Mouse (Mus musculus) gastrocnemius, adult 2 months (tissue): ENCODE results near the gene Pnpo. TPM values are rescaled to one million over a fixed set of nuclear protein-coding genes. Genes with fewer than 3 reads are reported as not detected.
A peak's percentile ranks its signal among the peaks of the same experiment; 100 is the strongest.

ENCODE experiments used
- DNase-seq: peaks from one replicate; pipeline ENCODE4 v3.0.0; 2022
- H3K27ac ChIP-seq: fragments of 200-600 bp; 2 replicates; pipeline ENCODE4 v1.8.1; 2022; ENCODE audit warnings: mild to moderate bottlenecking
- H3K4me3 ChIP-seq: fragments of 200-600 bp; 2 replicates; pipeline ENCODE4 v1.8.1; 2022; ENCODE audit warnings: mild to moderate bottlenecking, moderate library complexity
- CTCF ChIP-seq: fragments of 200-600 bp; IDR thresholded peaks from 2 replicates; pipeline ENCODE4 v1.8.1; 2022; ENCODE audit warnings: antibody characterized with exemption, mild to moderate bottlenecking, moderate library complexity
- intact Hi-C: fragments of 180-260 bp; cut with DNase I; formaldehyde crosslinking; loops from one replicate; pipeline ENCODE4 v1.15.1; 2025
- total RNA-seq, 2 experiments: library from RNA; stranded (reverse); gene quantifications; 2 replicates each; pipeline ENCODE4 v1.2.3; 2021

Gene Pnpo
- total RNA-seq, 2 experiments from 2014 or later, result 7.4 to 8.2 TPM

DNA sequence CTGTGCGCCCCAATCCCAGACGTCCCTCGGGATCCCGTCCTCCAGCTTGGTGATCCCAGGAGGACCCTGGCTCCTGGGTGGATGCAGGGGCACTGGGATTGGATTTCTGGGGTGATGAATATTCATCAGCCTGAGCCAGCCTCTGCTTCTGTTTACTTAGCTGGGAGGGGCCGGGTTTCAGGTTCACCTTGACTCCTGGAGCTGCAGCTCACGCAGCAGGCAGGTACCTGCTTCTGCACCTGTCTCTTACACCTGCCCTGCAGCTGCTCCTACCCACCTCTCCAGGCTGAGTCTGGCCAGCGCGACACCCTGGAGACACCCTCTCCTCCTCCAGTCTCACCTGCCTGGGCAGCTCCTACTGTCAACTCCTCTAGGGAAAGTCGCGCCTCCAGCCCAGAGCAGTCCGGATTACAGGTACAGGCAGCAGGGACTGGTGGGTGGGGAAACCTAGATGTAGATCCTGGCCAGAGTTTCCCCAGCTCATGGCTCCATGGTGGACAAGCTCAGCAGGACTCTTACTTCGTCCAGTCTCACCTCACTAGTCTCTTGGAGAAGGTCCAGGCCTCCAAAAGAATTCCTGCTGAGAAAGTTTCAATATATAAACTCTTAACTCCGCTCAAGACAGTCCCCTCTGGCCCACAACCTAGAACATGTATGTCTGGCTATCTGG is 14.6 kb downstream of the Pnpo start:
- no peak for DNase-seq
- intact Hi-C loops, result no loop called here

DNA sequence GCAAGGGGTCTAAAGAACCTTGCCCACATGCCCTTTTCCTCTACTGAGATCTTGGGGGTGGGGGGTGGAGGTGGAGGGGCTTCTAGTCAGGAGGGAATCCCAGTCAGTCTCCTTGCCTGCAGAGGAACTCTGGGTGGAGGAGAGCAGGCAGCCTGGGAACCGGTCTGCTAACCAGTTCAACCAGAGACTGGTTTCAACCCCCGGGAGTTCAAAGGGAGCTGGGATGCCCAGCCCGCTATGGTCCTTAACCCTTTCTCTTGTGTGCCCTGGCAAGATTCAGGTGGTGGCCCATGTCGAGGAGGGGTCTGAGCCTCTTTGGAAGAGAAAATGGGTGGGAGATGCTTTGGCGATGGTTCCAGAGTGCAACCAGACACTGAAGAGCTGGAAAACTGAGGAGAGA is 15.1 kb downstream of the Pnpo start:
- intact Hi-C loops, result no loop called here

More for the DNA sequence above, 14.6 kb downstream of the Pnpo start:
- no peak overlapping the region for H3K27ac ChIP-seq
- TF ChIP-seq CTCF, result no peak
- no peak overlapping the region for H3K4me3 ChIP-seq

DNA sequence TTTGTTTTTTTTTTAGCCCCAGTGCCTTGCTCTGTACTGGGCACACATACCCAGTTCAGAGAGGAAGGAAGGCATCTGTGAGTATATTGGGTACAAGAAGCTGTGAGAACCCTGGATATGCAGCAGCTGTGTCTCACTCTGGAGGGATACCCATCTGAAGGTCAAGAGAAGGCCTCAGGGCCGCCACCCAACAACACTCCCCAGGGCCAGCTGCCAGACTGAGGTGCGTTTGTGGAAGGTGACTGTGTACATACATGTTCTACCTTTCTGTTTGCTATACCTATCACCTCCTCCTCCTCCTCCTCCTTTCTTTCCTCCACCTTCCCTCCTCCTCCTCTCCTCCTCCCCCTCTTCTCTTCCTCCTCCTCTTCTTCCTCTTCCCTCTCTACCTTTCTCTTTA is 15.7 kb downstream of the Pnpo start, which contains the start of gene Prr15l:
Gene Prr15l, plus strand, starts transcription at position 17 of the 400 bp plus-strand sequence.
- intact Hi-C loops, result no loop called here
- H3K27ac ChIP-seq, result no peak within 1 kb of the TSS
- no peak for DNase-seq
- no peak within 1 kb of the TSS for H3K4me3 ChIP-seq
- no peak for TF ChIP-seq CTCF

More for the DNA sequence above, 15.1 kb downstream of the Pnpo start:
- no peak for TF ChIP-seq CTCF
- Histone ChIP-seq H3K27ac (no peak overlapping the region), H3K4me3 (no peak overlapping the region)
- no peak for DNase-seq

DNA sequence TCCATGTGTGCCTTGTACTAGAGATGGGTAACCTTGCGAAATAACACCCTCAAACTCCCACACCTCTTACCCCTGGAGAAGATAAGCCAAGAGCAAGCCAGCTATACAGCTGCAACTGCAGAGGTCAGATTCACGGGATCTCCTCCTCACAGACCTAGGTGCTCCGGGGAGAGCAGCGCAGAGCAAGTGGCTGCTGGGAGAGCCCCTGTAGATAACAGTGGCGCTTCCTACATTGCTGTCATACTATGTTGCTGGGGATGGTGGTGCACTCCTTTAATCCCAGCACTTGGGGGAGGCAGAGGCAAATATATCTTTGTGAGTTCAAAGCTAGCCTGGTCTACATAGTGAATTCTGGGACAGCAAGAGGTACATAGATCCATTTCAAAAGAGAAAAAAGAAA is 17.2 kb downstream of the Pnpo start:
- intact Hi-C loops, result no loop called here
- Histone ChIP-seq H3K4me3 (no peak overlapping the region), H3K27ac (no peak overlapping the region)
- DNase-seq, result no peak
- TF ChIP-seq CTCF, result no peak

DNA sequence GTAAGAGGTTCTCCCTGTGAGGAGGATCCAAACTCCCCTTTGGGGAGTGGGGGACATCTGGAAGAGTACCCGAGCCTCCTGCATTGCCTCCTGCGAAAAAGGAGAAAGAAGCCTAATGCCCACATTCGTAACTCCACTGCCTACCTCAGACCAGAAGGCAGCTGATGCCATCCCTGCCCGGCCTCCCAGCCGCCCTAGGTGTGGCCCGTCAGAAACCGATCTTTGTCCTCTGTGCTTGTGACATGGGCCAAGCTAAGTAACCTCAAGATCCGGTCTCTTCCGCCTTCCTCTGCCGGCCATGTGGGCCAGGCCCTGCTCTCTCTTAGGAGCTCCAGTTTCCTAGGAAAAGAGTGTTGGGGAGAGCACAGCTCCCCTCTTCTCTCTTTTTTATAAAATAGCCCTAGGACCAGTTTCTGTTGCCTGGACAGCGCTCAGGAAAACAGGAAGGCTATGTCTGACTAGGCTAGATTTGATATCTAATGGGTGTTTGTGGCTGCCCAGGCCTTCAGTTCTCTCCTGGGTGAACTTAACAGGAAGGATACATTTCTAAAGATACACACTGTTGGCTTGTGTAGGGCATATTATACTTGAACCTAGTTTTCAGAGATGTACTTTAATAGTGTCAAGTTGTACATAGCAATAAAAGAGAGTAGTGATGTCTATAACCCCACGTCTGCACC is 18.2 kb downstream of the Pnpo start:
- Histone ChIP-seq H3K4me3 (no peak overlapping the region), H3K27ac (no peak overlapping the region)
- no peak for DNase-seq
- intact Hi-C loops, result no loop called here
- TF ChIP-seq CTCF, result no peak

DNA sequence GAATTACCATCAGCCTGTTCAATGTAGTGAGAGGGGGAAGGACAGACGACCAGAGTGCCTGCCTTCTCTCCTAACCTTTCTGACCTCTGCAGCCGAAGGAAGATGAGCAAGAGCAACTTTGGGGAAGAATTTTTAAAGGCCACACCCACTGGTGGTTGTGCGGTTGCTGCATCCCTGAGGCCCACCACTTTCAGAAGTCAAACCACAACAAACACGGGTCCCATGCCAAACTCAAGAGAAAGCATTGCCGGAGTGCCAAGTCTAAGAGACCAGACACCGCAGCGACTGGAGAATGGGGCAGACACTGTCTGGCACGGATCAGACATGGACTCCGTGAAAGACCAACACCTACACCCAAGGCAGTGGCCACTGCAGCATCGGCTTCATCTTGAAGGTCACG is 18.9 kb downstream of the Pnpo start:
- Histone ChIP-seq H3K4me3 (no peak overlapping the region), H3K27ac (no peak overlapping the region)
- TF ChIP-seq CTCF, result no peak
- intact Hi-C loops, result no loop called here
- DNase-seq, result no peak

DNA sequence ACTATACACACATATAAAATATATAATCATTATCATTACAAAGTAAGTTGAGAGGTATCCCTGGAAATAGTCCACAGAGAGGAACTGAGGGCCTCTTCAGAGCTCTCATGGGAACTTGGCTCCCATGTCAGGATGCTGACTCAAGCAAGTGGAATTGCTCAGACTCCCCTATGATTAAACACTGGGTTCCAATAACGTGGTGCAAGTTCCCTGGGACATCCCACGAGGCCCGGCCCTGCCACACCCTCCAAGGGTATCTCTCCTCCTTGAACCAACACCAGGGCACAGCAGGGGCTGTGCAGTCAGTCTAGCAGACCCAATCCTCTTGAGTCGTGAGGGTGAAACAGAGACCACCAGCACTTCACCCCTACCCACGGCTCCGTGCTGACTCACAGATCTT is 24.8 kb downstream of the Pnpo start:
- H3K4me3 ChIP-seq, result no peak overlapping the region
- intact Hi-C loops, result no loop called here
- no peak for TF ChIP-seq CTCF
- DNase-seq, result peak; percentile 10
- no peak overlapping the region for H3K27ac ChIP-seq

DNA sequence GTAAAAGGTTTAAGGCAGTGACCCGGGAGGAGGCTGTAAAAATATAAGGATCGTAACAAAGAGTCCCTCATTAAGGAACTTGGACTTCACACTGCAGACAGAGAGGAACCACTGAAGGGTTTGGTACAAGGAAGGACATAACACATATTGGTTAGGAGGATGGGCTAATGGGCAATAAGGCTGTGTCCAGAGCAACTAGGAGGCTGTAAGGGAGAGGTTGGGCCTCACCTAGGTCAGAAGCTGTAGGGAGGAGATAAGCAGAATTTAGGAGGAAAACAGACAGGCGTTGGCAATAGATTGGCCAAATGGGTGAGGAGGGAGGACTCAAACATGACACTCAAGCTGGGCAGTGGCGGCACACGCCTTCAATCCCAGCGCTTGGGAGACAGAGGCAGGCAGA is 26.4 kb downstream of the Pnpo start:
- Histone ChIP-seq H3K27ac (no peak overlapping the region), H3K4me3 (no peak overlapping the region)
- DNase-seq, result no peak
- intact Hi-C loops, result loop anchor here (2.0 kb wide), 1 partner anchor 107 kb away; no protein-coding TSS in a partner anchor
- TF ChIP-seq CTCF, result no peak

DNA sequence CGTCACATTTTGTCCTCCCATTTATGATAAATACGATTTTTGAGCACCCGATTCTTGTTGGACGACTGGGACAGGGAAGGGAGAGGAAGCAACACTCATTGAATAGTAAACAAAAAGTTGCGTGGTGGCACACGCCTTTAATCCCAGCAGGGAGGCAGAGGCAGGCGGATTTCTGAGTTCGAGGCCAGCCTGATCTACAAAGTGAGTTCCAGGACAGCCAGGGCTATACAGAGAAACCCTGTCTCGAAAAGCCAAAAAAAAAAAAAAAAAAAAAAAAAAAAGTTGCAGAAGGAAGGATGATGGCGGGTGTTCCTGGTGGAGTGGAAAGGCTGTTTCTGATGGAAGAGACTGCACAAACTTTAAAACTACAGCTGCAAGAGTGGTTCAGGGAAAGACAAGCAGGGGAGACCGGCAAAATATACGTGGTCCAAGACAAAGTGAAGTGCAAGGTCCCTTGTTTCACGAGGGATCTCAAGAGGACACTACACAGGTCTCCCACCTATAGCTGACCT is 26.8 kb downstream of the Pnpo start:
- peak overlapping the region; percentile 90 for H3K27ac ChIP-seq

DNA sequence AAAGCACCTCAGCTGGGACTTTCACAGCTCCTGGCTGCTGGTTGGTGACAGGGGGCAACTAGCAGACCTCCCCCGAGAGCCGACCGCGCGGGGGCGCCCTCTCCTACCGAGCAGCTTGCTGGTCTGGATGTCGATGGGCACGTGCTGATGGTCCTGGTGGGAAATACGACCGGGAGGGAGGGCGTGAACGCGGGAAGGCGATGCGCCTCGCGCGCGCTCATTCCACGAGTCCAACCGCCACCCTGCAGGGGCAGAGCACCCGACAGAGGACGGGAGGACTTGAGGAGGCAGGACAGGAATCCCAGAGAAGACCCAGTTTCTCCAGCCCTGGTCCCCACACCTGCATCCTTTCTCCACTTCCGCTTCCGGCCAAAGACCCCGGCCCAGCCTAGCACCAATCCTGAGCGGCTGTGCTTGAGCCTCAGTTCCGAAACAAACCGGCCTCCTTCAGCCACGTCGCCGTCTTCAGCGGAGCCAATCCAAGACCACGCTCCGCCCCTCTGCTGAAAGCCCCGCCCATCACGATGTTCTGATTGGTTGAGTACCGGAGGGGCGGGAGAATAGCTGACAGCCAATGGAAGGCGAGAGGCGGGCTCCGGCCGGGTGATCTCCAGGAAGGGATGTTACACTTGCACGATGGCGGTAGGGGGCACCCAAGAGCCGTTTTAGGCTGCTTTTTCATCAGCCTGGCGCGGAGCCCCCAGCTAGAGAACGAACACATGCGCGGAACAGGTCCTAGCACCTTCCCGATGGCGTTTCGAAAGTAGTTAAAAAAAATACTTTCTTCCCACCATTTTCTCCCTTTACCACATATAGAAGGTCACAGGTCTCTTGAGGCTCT is 27.5 kb downstream of the Pnpo start, which contains the start of gene Cdk5rap3:
Gene Cdk5rap3, minus strand, starts transcription at position 453 of the 841 bp plus-strand sequence.
- intact Hi-C loops, result loop anchor here (1.0 to 2.0 kb wide), 2 partner anchors 47 to 109 kb away; no protein-coding TSS in a partner anchor
- peak; percentile 99 for DNase-seq
- TF ChIP-seq CTCF, result peak; percentile 88
- Histone ChIP-seq H3K4me3 (peak within 1 kb of the TSS; percentile 88), H3K27ac (peak within 1 kb of the TSS; percentile 96)

More for the DNA sequence above, 26.8 kb downstream of the Pnpo start:
- no peak for TF ChIP-seq CTCF
- DNase-seq, result no peak
- peak overlapping the region; percentile 88 for H3K4me3 ChIP-seq
- intact Hi-C loops, result loop anchor here (1.0 to 2.0 kb wide), 2 partner anchors 46 to 108 kb away; no protein-coding TSS in a partner anchor

DNA sequence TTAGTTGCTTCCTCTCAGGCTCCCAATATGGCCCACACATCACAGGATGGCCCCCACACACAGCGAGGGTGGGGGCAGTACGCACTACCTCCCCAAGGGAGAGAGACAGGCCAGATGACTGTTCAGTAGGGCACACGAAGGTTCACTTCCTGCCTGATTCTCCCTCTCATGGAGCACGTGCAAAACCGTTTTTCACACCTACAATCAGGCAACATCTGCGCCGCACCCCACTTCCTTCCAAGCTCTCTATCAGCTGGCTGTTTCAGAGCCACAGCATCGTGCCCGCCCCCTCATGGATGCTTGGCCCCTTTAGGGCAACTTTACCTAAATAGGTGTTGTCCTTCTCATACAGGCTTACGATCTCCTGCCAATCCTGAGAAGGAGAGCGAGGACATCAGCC is 31.1 kb downstream of the Pnpo start:
- no peak overlapping the region for H3K4me3 ChIP-seq
- intact Hi-C loops, result no loop called here

DNA sequence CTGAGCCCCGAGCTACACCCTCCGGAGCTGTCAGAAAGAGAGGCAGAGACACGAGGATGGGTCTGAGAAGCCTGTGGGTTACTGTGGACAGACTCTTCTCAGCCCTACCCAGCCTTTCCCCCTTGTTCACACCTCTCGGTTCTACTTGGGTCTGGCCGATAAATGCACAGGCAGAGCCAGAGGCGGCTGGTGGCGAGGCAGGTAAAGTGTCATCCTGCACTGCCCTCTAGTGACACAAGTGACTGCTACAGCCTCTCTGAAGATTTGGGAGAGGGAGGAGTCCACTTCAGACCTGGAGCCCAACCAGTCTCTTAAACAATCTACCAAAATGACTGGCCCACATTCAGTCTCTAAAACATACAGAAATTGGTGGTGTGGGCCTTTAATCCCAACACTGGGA is 33.8 kb downstream of the Pnpo start:
- TF ChIP-seq CTCF, result peak; percentile 94; the same call in 1 of the 2 replicates
- DNase-seq, result peak; percentile 84
- Histone ChIP-seq H3K4me3 (no peak overlapping the region), H3K27ac (no peak overlapping the region)
- intact Hi-C loops, result loop anchor here (1.0 kb wide), 1 partner anchor 43 kb away; no protein-coding TSS in a partner anchor

More for the DNA sequence above, 31.1 kb downstream of the Pnpo start:
- no peak for DNase-seq
- H3K27ac ChIP-seq, result no peak overlapping the region
- TF ChIP-seq CTCF, result no peak
